12 mouse cellular contexts compared by ENCODE assay signal in the genomic region with DNA sequence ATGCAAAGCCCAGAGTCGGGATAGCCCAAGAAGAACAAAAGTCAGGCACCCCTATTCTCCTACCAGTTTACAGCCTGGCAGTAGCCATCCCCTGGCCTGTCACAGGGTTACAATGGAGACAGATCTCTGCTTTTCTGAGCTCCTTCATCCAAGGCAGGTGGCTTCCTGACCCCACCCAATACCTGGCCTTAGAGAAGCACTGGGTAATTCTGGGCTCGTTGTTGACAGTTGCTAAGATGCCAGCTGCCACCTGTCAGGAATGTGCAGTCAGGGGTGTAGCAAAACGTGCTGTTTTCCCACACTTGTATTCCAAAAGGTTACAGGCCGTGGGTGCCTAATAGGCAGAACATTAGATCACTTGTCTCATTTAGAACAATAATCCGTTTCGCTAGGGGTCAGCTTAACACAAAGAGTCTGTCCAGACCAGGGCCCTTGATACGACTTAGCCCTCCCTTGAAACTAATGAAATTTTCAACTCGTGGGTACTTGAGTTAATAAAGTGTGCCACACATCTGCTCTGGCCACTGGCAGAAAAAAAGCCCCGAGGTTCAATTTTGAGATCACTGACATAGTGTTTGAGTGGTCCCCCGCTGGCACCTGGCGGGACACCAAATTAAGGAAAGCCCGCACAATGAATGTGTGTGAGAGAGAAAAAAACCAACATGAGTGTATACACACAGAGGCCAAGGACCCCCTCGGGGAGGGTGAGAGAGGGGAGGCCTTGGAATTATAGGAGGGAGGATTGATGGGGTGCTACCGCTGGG. TPM values are rescaled to one million over a fixed set of nuclear protein-coding genes. Genes with fewer than 3 reads are reported as not detected.
DNase-seq lines count a peak whose midpoint lies in the region; ATAC-seq lines count a peak whose summit lies in the region.
"Had no signal": no experiment of that assay in that cellular context is flagged by ENCODE, and none has a peak within 500 bp of the region (broad histone marks: within the 10 kb centered on the region; RNA-seq: fewer than 3 reads in every experiment).

No protein-coding gene starts in this region.

- no peak overlapping the region for H3K27ac ChIP-seq in midbrain, embryonic 11.5 days (ENCODE audit: low read depth, low read length)

- H3K36me3 ChIP-seq in midbrain, embryonic 11.5 days (ENCODE audit: control insufficient read depth, insufficient read depth, low read length): no peaks in the 10 kb centered on the region

- no peak overlapping the region for H3K4me3 ChIP-seq in midbrain, embryonic 11.5 days (ENCODE audit: low read depth, low read length)
- H3K4me3 ChIP-seq: megakaryocyte, embryonic 14.5 days had no signal

- peaks cover 40% of the 10 kb centered on the region for H3K27me3 ChIP-seq in midbrain, embryonic 11.5 days (ENCODE audit: control insufficient read depth, insufficient read depth, low read length)
- H3K27me3 ChIP-seq: megakaryocyte, embryonic 14.5 days had no signal

- peak; percentile 87 for ATAC-seq in midbrain, embryonic 11.5 days (ENCODE audit: low FRiP score)
- ATAC-seq: CD4-positive, CD25-positive, alpha-beta regulatory T cell, adult 4 months had no signal

- H3K9me3 ChIP-seq in midbrain, embryonic 11.5 days (ENCODE audit: control insufficient read depth, low read length): no peaks in the 10 kb centered on the region

- peak; percentile 37 for DNase-seq in left cerebral cortex, postnatal 4 days
- DNase-seq in left cerebral cortex, postnatal 14 days (ENCODE audit: low spot score in 2 of 2): no peak
- peak; percentile 64 for DNase-seq in forelimb bud, embryonic 11.5 days (ENCODE audit: low read depth, low spot score)
- DNase-seq in midbrain, embryonic 11.5 days (ENCODE audit: low spot score, missing footprints): peak; percentile 89
- no peak for DNase-seq in urinary bladder, adult 18-20 months (ENCODE audit: low spot score in 2 of 2)
- no peak for DNase-seq in testis, postnatal 10 days (ENCODE audit: low spot score)
- DNase-seq in layer of hippocampus, postnatal 10 days (ENCODE audit: low spot score in 2 of 2): no peak
- DNase-seq in c-Kit-positive CD71-positive TER-119-positive erythroid progenitor cells, embryonic 14.5 days (ENCODE audit: low spot score): no peak
- DNase-seq: gastrocnemius, postnatal 10 days; right cerebral cortex, adult 18-20 months had no signal

- no peak overlapping the region for H3K4me2 ChIP-seq in midbrain, embryonic 11.5 days

- intact Hi-C loops in left cerebral cortex, postnatal 4 days (cut with DNase I): no loop called here
- intact Hi-C loops in left cerebral cortex, postnatal 14 days (cut with DNase I): no loop called here

- H3K9ac ChIP-seq in midbrain, embryonic 11.5 days (ENCODE audit: low read length): no peak overlapping the region

- H3K4me1 ChIP-seq in midbrain, embryonic 11.5 days (ENCODE audit: control insufficient read depth, insufficient read depth, low read length): peaks cover 7% of the 10 kb centered on the region
- H3K4me1 ChIP-seq: megakaryocyte, embryonic 14.5 days had no signal

- WGBS in midbrain, embryonic 11.5 days: 15% methylated on average over 14 of the region's 14 CpGs

RNA-seq across cellular contexts. Expression of a gene that starts 54.3 kb away (rescaled TPM):
- under 1 TPM; 0.08 to 0.30 TPM for total RNA-seq in left cerebral cortex, postnatal 4 days (2021)
- under 1 TPM; 0.04 to 0.11 TPM for total RNA-seq in left cerebral cortex, postnatal 14 days (2021)
- polyA plus RNA-seq in midbrain, embryonic 11.5 days (2014; fragmentation: Nextera tagmentation; extraction: Ambion mirVana): 0.04 and 0.07 TPM in 2 replicates
- total RNA-seq in layer of hippocampus, postnatal 10 days (2021): under 1 TPM; 0.05 to 0.09 TPM

Comparison
In these comparisons a context has a peak if more than half of its experiments do, and no peak if none do; other contexts are left out.
1. DNase-seq: peak in left cerebral cortex, postnatal 4 days (single experiment), forelimb bud, embryonic 11.5 days (single experiment) and midbrain, embryonic 11.5 days (single experiment); none in left cerebral cortex, postnatal 14 days (0 of 2), urinary bladder, adult 18-20 months (0 of 2), testis, postnatal 10 days (single experiment), layer of hippocampus, postnatal 10 days (0 of 2) and c-Kit-positive CD71-positive TER-119-positive erythroid progenitor cells, embryonic 14.5 days (single experiment).